ENCODE assay signal across 7 mouse cellular contexts in the genomic region with DNA sequence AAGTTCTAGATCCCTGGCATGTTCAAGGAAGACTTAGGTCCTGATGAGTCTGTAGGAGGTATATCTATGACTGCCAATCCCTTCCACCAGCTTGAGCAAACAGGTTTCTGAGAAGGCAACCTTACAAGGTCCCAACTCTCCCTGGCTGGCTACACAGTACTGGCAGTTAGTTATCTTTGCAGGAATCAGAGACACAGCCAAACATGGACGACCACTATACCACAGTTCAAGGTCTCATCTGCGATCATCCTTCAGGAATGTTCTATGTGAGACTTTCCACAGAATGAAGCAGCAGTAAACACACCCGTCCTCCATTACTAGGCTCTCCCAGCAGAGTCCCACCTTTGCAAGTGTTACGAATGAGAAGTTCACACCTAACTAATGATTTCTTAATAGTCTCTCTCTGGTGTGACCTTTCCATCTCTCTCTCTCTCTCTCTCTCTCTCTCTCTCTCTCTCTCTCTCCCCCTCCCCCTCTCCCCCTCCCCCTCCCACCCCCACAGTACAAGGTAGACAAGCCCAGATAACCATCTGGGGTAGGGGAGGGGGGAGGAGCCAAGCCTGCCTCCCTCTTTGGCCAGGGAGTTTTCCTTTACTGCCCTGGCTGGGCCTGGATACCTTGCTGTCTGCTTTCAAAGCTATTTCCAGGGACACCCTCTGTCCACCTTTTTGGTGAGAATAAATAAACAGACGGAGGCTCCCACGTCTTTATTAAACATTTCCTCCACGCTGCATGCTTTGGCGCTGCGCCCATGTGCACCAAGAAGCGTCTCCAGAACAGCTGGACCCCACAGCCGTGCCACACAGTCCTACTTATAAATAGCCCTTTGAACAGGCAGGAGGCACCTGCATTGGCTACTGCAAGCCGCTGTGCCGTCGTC.
DNase-seq lines count a peak whose midpoint lies in the region; ATAC-seq and TF ChIP-seq lines count a peak whose summit lies in the region.

No protein-coding gene starts in this region.

- no peak overlapping the region for H3K9ac ChIP-seq in lung, embryonic 16.5 days (ENCODE audit: low read length)
- H3K9ac ChIP-seq in hindbrain, postnatal 0 days (replicated peaks; ENCODE audit: low read length) = no peak overlapping the region
- H3K9ac ChIP-seq in midbrain, embryonic 13.5 days (replicated peaks) = peak overlapping the region; percentile 63

- no peak for TF ChIP-seq CTCF in lung, adult 2 months (IDR thresholded peaks at IDR 0.05; ENCODE audit: insufficient read depth, low read length)
- TF ChIP-seq CTCF in hindbrain, postnatal 0 days (IDR thresholded peaks at IDR 0.05; ENCODE audit: low read depth) = no peak

- H3K4me1 ChIP-seq in lung, embryonic 16.5 days (replicated peaks; ENCODE audit: control insufficient read depth, insufficient read depth, low read length) = peaks cover 22% of the 10 kb centered on the region
- peaks cover 12% of the 10 kb centered on the region for H3K4me1 ChIP-seq in lung, adult 2 months (ENCODE audit: control insufficient read depth, insufficient read depth, low read length)
- peaks cover 39% of the 10 kb centered on the region for H3K4me1 ChIP-seq in forebrain, embryonic 10.5 days
- H3K4me1 ChIP-seq in hindbrain, postnatal 0 days (ENCODE audit: insufficient read depth, low read length) = no peaks in the 10 kb centered on the region
- peaks cover 42% of the 10 kb centered on the region for H3K4me1 ChIP-seq in midbrain, embryonic 13.5 days (replicated peaks)

- H3K36me3 ChIP-seq in lung, embryonic 16.5 days (ENCODE audit: control insufficient read depth, insufficient read depth, low read length) = no peaks in the 10 kb centered on the region
- no peaks in the 10 kb centered on the region for H3K36me3 ChIP-seq in forebrain, embryonic 10.5 days (replicated peaks)
- H3K36me3 ChIP-seq in hindbrain, postnatal 0 days (ENCODE audit: insufficient read depth, low read length) = no peaks in the 10 kb centered on the region
- no peaks in the 10 kb centered on the region for H3K36me3 ChIP-seq in midbrain, embryonic 13.5 days

- no peaks in the 10 kb centered on the region for H3K9me3 ChIP-seq in lung, embryonic 16.5 days (ENCODE audit: control insufficient read depth, low read length)
- no peaks in the 10 kb centered on the region for H3K9me3 ChIP-seq in forebrain, embryonic 10.5 days
- H3K9me3 ChIP-seq in hindbrain, postnatal 0 days (ENCODE audit: low read length) = no peaks in the 10 kb centered on the region
- no peaks in the 10 kb centered on the region for H3K9me3 ChIP-seq in midbrain, embryonic 13.5 days

- ATAC-seq in lung, embryonic 16.5 days (ENCODE audit: low read depth) = peak; percentile 34; the same call in 1 of the 2 replicates
- no peak for ATAC-seq in hindbrain, postnatal 0 days
- peak; percentile 43; the same call in 1 of the 2 replicates for ATAC-seq in midbrain, embryonic 13.5 days
- no peak for ATAC-seq in megakaryocyte progenitor cell, adult 5-6 weeks (replicated peaks; ENCODE audit: poor library complexity)

- no peak for TF ChIP-seq POLR2A in lung, adult 2 months (IDR thresholded peaks at IDR 0.05; ENCODE audit: borderline replicate concordance, extremely low read depth, low read depth, low read length)

- peak overlapping the region; percentile 55 for H3K4me2 ChIP-seq in lung, embryonic 16.5 days (ENCODE audit: low read depth, low read length)
- H3K4me2 ChIP-seq in hindbrain, postnatal 0 days (ENCODE audit: low read depth, low read length) = peak overlapping the region; percentile 49
- peak overlapping the region; percentile 54 for H3K4me2 ChIP-seq in midbrain, embryonic 13.5 days (replicated peaks)

- DNase-seq in lung, adult 2 months = no peak
- no peak for DNase-seq in forebrain, embryonic 10.5 days (ENCODE audit: extremely low spot score, low spot score)
- DNase-seq in hindbrain, postnatal 0 days (ENCODE audit: low spot score) = peak; percentile 61
- no peak for DNase-seq in thymus, postnatal 4 days

- no peak overlapping the region for H3K27ac ChIP-seq in lung, embryonic 16.5 days (ENCODE audit: low read length)
- no peak overlapping the region for H3K27ac ChIP-seq in forebrain, embryonic 10.5 days
- peak overlapping the region; percentile 69; the same call in 1 of the 2 replicates for H3K27ac ChIP-seq in hindbrain, postnatal 0 days
- H3K27ac ChIP-seq in midbrain, embryonic 13.5 days = peak overlapping the region; percentile 91

- WGBS in lung, embryonic 16.5 days = 16% methylated on average over 14 of the region's 14 CpGs
- WGBS in lung, adult 2 months = 28% methylated on average over 14 of the region's 14 CpGs
- WGBS in forebrain, embryonic 10.5 days = 34% methylated on average over 14 of the region's 14 CpGs
- WGBS in hindbrain, postnatal 0 days = 24% methylated on average over 14 of the region's 14 CpGs
- WGBS in midbrain, embryonic 13.5 days = 26% methylated on average over 14 of the region's 14 CpGs

- peak overlapping the region; percentile 36; the same call in 1 of the 2 replicates for H3K4me3 ChIP-seq in lung, embryonic 16.5 days (ENCODE audit: low read length)
- H3K4me3 ChIP-seq in lung, adult 2 months (replicated peaks; ENCODE audit: extremely low read depth, low read depth, low read length) = no peak overlapping the region
- peak overlapping the region; percentile 47 for H3K4me3 ChIP-seq in forebrain, embryonic 10.5 days
- no peak overlapping the region for H3K4me3 ChIP-seq in hindbrain, postnatal 0 days (ENCODE audit: low read length)
- 0 out of 2 replicates have a peak overlapping the region, but pooled peaks have one; percentile 20 for H3K4me3 ChIP-seq in midbrain, embryonic 13.5 days (replicated peaks)

- H3K27me3 ChIP-seq in lung, embryonic 16.5 days (ENCODE audit: control insufficient read depth, insufficient read depth, low read depth, low read length) = peaks cover 16% of the 10 kb centered on the region
- H3K27me3 ChIP-seq in forebrain, embryonic 10.5 days (ENCODE audit: poor library complexity, severe bottlenecking) = peaks cover 64% of the 10 kb centered on the region
- H3K27me3 ChIP-seq in hindbrain, postnatal 0 days (ENCODE audit: insufficient read depth, low read length) = peaks cover 25% of the 10 kb centered on the region
- peaks cover 34% of the 10 kb centered on the region for H3K27me3 ChIP-seq in midbrain, embryonic 13.5 days

Comparison
In these comparisons a context has a peak if more than half of its experiments do, and no peak if none do; other contexts are left out.
1. H3K4me3 ChIP-seq: peak in lung, embryonic 16.5 days (single experiment), forebrain, embryonic 10.5 days (single experiment) and midbrain, embryonic 13.5 days (single experiment); none in lung, adult 2 months (single experiment) and hindbrain, postnatal 0 days (single experiment).
2. ATAC-seq: peak in lung, embryonic 16.5 days (single experiment) and midbrain, embryonic 13.5 days (single experiment); none in hindbrain, postnatal 0 days (single experiment) and megakaryocyte progenitor cell, adult 5-6 weeks (single experiment).
3. H3K27ac ChIP-seq: peak in hindbrain, postnatal 0 days (single experiment) and midbrain, embryonic 13.5 days (single experiment); none in lung, embryonic 16.5 days (single experiment) and forebrain, embryonic 10.5 days (single experiment).
4. Peak in every context shown above with its lines, with median percentiles within 50 percentile points of each other: H3K4me2 ChIP-seq.